Mouse (Mus musculus): ENCODE data around the gene Cldnd1.

DNA sequence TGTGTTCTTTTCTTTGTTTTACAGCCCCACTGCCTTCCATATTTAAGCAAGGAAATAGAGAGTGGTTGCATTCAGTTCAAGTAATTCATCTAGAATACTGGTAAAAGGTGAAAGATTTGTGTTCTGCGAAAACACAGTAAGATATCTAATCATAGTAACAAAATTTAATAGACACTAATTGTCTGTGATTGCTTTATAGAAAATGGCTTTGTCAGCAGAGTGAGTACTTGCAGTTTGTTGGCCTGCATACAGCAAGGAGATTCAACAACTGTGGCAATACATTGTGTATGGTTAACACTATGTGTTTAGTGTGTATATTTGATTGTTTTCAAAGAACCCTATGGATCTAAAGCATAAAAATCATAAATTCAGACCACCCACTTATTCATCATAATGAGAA is 14.6 kb upstream of the Cldnd1 start:
- no peak for TF ChIP-seq CTCF (IDR thresholded peaks at IDR 0.05; ENCODE audit: insufficient read depth, low read length)
- no peak for TF ChIP-seq POLR2A (IDR thresholded peaks at IDR 0.05; ENCODE audit: borderline replicate concordance, extremely low read depth, low read depth, low read length)
